Mouse (Mus musculus) lung, embryonic 15.5 days (tissue): ENCODE measurements at regions not wholly inside any gene's neighbourhood (a gene's known extent, or its start where the extent isn't known, plus 50 kb on each side); places are given as distances from the start of the nearest gene placed in this dataset.

Experiments used
- ATAC-seq: fragments of 200-750 bp; cut with Nextera tagmentation; 2 replicates; pipeline ENCODE4 v1.8.0; 2017; ENCODE audit warnings: moderate number of reproducible peaks, borderline replicate concordance; ENCODE audit not compliant: low FRiP score, low TSS enrichment; ENCODE audit errors: extremely low read depth
- H3K27ac ChIP-seq: fragments of 300-500 bp; sonication (generic); 2 replicates; pipeline ENCODE4 v1.5.1; 2015; ENCODE audit warnings: moderate library complexity, mild to moderate bottlenecking, inconsistent platforms
- H3K27me3 ChIP-seq: fragments of 300-500 bp; sonication (generic); 2 replicates; pipeline ENCODE4 v1.6.1; 2015; ENCODE audit warnings: inconsistent platforms
- H3K36me3 ChIP-seq: fragments of 300-500 bp; sonication (generic); 2 replicates; pipeline ENCODE4 v1.6.1; 2015; ENCODE audit warnings: inconsistent platforms
- H3K4me1 ChIP-seq: fragments of 300-500 bp; sonication (generic); 2 replicates; pipeline ENCODE4 v1.6.1; 2015; ENCODE audit warnings: inconsistent platforms
- H3K4me2 ChIP-seq: fragments of 300-500 bp; sonication (generic); 2 replicates; pipeline ENCODE4 v1.6.1; 2015; ENCODE audit warnings: inconsistent platforms, mild to moderate bottlenecking, moderate library complexity
- H3K4me3 ChIP-seq: fragments of 300-500 bp; sonication (generic); 2 replicates; pipeline ENCODE4 v1.5.1; 2015; ENCODE audit warnings: mild to moderate bottlenecking, inconsistent platforms
- H3K9ac ChIP-seq: fragments of 300-500 bp; sonication (generic); 2 replicates; pipeline ENCODE4 v1.6.1; 2015; ENCODE audit warnings: inconsistent platforms
- H3K9me3 ChIP-seq: fragments of 300-500 bp; sonication (generic); 2 replicates; pipeline ENCODE4 v1.6.1; 2016; ENCODE audit warnings: inconsistent platforms
- WGBS: fragments of 180-500 bp; shearing (Covaris S2); methylation state at CpG from one replicate; pipeline ENCODE4 v1.1.7; 2015; 5-methylcytosine and 5-hydroxymethylcytosine counted together

DNA sequence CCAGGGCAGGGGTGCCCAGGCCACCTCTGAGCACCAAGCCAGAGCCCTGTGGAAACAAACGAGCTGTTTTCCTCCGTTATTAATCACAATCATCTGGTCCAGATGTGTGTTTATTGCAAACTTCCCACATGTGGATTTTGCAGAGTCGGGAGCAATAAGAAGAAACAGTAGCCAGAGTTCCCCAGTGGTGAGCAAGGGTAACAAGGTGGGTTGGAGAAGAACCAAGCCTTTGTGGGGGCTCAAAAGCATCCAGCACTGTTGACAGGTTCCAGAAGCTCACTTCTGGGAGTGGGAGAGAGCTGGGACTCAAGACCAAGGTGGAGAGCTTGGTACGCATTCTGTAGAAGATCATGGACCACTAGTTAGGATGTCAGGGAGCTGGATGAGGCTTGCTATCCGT is 63.6 kb downstream of the Hif1an start:
- no peak overlapping the region for H3K27ac ChIP-seq
- 57% methylated on average over 5 of the region's 5 CpGs for WGBS

DNA sequence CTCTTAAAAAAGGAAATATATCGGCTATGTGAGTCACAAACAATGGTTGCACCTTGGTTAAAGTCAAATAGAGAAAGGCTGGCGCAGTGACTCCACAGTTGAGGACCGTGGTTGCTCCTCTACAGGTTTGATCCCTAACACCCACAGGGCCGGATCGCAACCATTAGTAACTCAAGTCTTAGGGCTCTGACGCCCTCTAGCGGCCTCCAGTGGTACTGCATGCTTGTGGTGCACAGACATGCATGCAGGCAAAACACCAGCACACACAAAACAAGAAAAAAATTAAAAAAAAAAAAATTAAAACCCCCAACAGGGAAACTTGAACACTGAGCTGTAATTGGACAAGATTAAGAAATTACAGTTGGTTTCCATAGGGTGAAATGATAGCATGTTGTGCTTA is 67.1 kb downstream of the Hif1an start:
- no peaks in the 10 kb centered on the region for H3K36me3 ChIP-seq
- no peak overlapping the region for H3K4me2 ChIP-seq
- no peak overlapping the region for H3K4me3 ChIP-seq
- peaks cover 8% of the 10 kb centered on the region for H3K27me3 ChIP-seq
- no peaks in the 10 kb centered on the region for H3K4me1 ChIP-seq
- no peak overlapping the region for H3K27ac ChIP-seq
- H3K9me3 ChIP-seq = no peaks in the 10 kb centered on the region
- ATAC-seq = no peak
- WGBS = 65% methylated on average over 7 of the region's 7 CpGs
- no peak overlapping the region for H3K9ac ChIP-seq

More for the DNA sequence above, 63.6 kb downstream of the Hif1an start:
- no peak overlapping the region for H3K4me2 ChIP-seq
- ATAC-seq = no peak
- no peak overlapping the region for H3K4me3 ChIP-seq
- no peaks in the 10 kb centered on the region for H3K4me1 ChIP-seq
- H3K36me3 ChIP-seq = no peaks in the 10 kb centered on the region
- H3K27me3 ChIP-seq = no peaks in the 10 kb centered on the region
- H3K9ac ChIP-seq = no peak overlapping the region
- H3K9me3 ChIP-seq = no peaks in the 10 kb centered on the region

DNA sequence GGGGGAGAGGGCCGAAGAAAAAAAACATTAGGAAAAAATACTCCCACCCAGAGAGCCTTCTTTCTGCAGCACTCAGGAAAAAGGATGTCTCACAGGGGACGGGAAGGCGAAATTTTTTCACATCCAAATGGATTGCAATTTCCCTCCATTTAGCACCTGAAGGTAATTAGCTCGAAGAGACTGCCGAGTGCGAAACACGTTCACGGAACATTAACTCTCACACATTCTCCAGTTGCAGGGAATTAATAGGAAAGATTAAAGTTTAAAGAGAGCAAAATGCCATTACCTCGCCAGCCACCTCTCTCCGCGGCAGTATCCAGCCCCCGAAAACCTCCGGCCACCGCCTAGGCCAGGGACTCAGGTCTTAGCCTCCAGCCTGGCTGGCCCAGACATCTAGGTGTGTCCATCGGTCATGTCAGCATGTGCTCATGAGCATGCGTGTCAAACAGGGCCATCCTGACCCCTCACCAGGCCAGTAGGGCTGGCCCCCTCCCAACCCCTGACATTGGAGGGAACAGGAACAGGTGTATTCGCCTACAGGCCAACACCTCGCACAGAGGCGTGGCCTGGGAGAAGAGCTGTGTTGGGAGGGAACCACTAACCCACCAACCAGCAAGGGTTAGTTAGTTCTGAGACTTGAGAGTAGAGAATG is 68.8 kb downstream of the Hif1an start:
- H3K4me3 ChIP-seq = no peak overlapping the region
- no peak overlapping the region for H3K9ac ChIP-seq
- H3K9me3 ChIP-seq = no peaks in the 10 kb centered on the region
- no peak overlapping the region for H3K27ac ChIP-seq
- H3K36me3 ChIP-seq = no peaks in the 10 kb centered on the region
- 79% methylated on average over 19 of the region's 19 CpGs for WGBS
- no peaks in the 10 kb centered on the region for H3K4me1 ChIP-seq
- no peak for ATAC-seq
- H3K4me2 ChIP-seq = no peak overlapping the region
- H3K27me3 ChIP-seq = peaks cover 8% of the 10 kb centered on the region

DNA sequence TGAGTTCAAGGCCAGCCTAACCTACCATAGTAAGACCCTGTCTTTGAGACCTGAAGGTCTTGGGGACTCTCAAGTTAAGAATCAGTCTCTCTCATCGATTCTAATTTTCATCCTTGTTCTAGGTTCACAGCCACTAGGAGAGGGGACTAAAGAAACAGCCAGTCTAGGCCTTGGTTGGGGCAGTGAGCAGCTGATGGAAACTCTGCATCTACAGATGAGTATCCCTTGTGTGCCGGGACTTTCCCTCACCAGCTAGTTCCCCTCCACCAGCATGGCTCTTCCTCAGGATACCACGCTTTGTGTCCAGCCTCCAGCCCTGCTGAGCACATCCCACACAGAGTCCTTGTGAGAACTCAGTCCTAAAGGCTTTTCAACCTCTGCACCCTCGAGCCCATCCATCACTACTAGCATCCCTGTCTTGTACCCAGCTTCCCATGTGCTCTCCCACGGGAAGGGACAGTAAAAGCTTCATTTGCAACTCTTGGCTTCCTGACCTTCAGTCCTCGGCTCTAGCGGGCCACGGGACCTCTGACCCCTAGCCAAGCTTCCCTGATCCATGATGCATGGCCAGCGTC is 74.6 kb downstream of the Hif1an start:
- ATAC-seq = no peak
- 51% methylated on average over 9 of the region's 9 CpGs for WGBS
- Histone ChIP-seq H3K4me1 (peaks cover 4% of the 10 kb centered on the region; the same call in 1 of the 2 replicates), H3K4me3 (no peak overlapping the region), H3K9ac (no peak overlapping the region), H3K27ac (no peak overlapping the region), H3K9me3 (no peaks in the 10 kb centered on the region), H3K36me3 (no peaks in the 10 kb centered on the region), H3K27me3 (peaks cover 48% of the 10 kb centered on the region), H3K4me2 (no peak overlapping the region)

DNA sequence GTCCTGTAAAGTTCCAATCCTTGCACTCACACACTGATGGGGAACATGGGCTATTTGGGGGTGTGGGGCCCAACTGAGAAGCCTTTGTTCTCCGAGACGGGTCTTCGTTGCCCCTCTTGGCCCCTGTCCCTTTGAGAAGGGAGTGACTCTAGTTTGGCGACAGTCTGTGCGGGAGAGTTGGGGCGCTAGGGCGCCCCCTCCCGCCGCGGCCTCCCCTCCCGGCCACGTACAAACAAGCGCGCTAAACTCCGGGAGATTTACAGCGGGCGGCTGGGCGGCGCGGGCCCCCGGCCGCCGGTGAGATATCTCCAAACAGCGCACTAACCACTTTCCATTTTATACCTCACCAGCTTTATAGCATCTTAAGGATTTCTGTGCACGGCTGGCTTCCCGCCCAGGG is 77.4 kb downstream of the Hif1an start:
- no peaks in the 10 kb centered on the region for H3K9me3 ChIP-seq
- peaks cover 57% of the 10 kb centered on the region for H3K27me3 ChIP-seq
- H3K4me2 ChIP-seq = peak overlapping the region; percentile 51
- H3K36me3 ChIP-seq = no peaks in the 10 kb centered on the region
- H3K9ac ChIP-seq = no peak overlapping the region
- peaks cover 4% of the 10 kb centered on the region; the same call in 1 of the 2 replicates for H3K4me1 ChIP-seq
- H3K4me3 ChIP-seq = peak overlapping the region; percentile 19
- ATAC-seq = no peak
- H3K27ac ChIP-seq = no peak overlapping the region
- under 1% methylated on average over 26 of the region's 26 CpGs for WGBS

DNA sequence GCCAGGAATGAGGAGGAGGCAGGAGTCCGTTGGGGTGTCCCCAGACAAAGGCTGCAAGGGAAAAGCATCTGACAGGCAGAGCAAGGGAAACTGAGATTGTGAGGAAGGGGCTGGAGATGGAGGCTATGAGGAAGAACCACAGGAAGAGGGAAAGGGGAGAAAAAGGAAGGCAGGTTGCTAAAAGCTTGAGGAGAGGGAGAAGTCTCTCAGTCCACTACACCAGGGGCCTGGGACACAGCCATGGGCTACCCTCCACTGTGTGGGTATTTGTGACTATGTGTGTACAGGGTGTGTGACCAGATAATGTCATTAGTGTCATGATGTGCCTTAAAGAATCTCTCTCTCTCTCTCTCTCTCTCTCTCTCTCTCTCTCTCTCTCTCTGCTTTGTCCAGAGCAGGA is 77.9 kb downstream of the Hif1an start:
- Histone ChIP-seq H3K27ac (no peak overlapping the region), H3K9me3 (no peaks in the 10 kb centered on the region), H3K4me1 (peaks cover 4% of the 10 kb centered on the region; the same call in 1 of the 2 replicates), H3K36me3 (no peaks in the 10 kb centered on the region), H3K9ac (no peak overlapping the region), H3K27me3 (peaks cover 57% of the 10 kb centered on the region), H3K4me2 (peak overlapping the region; percentile 51; the same call in 1 of the 2 replicates), H3K4me3 (no peak overlapping the region)
- no peak for ATAC-seq
- WGBS = 0% methylated on average over 1 of the region's 1 CpGs

DNA sequence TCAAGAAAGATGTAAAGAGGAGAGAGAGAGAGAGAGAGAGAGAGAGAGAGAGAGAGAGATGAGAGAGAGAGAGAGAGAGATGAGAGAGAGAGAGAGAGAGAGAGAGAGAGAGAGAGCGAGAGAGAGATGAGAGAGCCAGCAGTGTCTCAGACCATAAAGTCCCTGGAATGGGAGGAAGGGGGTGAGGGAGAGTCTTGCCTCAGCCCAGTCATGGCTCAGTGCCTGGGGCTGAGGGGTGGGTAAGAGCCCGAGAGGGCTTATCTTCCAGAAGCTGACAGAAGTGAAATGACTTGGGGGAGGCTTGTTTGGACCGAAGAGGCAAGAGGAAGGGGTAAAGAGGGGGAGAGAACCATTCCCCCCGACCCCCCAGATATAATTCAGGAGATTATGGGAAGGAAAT is 79.6 kb downstream of the Hif1an start:
- H3K4me2 ChIP-seq = no peak overlapping the region
- peaks cover 70% of the 10 kb centered on the region for H3K27me3 ChIP-seq
- H3K36me3 ChIP-seq = no peaks in the 10 kb centered on the region
- H3K9ac ChIP-seq = no peak overlapping the region
- WGBS = 27% methylated on average over 3 of the region's 4 CpGs
- no peak overlapping the region for H3K27ac ChIP-seq
- H3K4me3 ChIP-seq = no peak overlapping the region
- no peak for ATAC-seq
- H3K4me1 ChIP-seq = peaks cover 4% of the 10 kb centered on the region; the same call in 1 of the 2 replicates
- H3K9me3 ChIP-seq = no peaks in the 10 kb centered on the region

DNA sequence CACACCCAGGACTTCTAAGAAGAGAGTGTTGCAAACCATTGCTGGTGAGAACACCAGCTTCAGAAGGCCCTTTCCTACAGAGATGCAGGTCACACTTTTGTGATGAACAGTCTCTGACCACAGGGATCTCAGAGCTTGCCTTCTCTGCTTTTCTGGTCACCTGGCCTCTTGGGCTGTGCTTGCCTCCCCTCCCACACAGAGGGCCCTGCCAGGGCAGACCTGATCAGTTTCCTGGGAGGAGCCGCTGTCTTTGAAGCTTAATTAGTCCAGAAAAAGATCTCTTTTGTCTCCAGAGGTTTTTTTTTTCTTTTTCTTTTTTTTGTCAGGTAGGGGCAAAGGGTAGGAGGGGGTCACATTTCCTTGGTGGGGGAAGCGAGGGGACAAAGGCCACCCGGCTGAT is 81.7 kb downstream of the Hif1an start:
- peaks cover 4% of the 10 kb centered on the region; the same call in 1 of the 2 replicates for H3K4me1 ChIP-seq
- no peaks in the 10 kb centered on the region for H3K36me3 ChIP-seq
- H3K27me3 ChIP-seq = peaks cover 75% of the 10 kb centered on the region
- no peak overlapping the region for H3K27ac ChIP-seq
- no peak overlapping the region for H3K4me2 ChIP-seq
- no peak for ATAC-seq
- H3K4me3 ChIP-seq = no peak overlapping the region
- H3K9ac ChIP-seq = no peak overlapping the region
- H3K9me3 ChIP-seq = no peaks in the 10 kb centered on the region
- WGBS = 42% methylated on average over 3 of the region's 3 CpGs

DNA sequence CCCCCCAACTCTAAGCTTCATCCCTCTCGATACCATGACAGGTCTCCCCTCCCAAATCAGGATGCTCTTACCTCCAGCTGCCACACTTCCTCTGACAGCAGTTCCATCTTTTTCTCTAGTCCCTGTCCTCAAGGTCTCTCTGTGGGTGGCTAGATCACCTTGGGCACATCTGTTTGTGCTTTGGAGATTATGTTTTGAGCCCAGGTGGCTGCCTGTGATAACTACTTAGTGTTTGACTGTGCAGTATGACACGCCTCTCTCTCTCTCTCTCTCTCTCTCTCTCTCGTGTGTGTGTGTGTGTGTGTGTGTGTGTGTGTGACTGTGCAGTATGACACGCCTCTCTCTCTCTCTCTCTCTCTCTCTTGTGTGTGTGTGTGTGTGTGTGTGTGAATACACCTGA is 82.3 kb downstream of the Hif1an start:
- H3K4me3 ChIP-seq = no peak overlapping the region
- H3K27ac ChIP-seq = no peak overlapping the region
- H3K4me1 ChIP-seq = peaks cover under 1% of the 10 kb centered on the region; the same call in 1 of the 2 replicates
- H3K27me3 ChIP-seq = peaks cover 75% of the 10 kb centered on the region
- no peak for ATAC-seq
- no peak overlapping the region for H3K4me2 ChIP-seq
- WGBS = 33% methylated on average over 4 of the region's 4 CpGs
- H3K9ac ChIP-seq = no peak overlapping the region
- H3K9me3 ChIP-seq = no peaks in the 10 kb centered on the region
- H3K36me3 ChIP-seq = no peaks in the 10 kb centered on the region

DNA sequence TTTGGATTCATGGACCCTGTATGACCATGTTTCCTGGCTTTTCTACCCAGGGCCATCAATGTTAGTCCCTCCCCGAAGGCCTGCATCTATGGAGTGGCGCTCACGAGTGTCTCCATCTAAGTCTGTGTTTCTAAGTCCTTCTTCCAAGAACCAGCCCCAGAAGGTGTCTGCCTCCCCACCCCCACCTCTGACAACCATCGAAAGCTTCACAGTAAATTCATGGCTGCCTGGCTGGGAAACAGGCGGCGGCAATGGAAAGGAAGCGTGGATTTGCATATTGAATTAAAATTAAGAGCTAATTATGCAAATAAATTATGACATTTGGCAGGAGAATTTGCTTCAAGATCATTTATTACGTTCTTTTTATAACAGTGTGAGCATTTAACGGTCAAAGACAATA is 83.9 kb downstream of the Hif1an start:
- H3K27me3 ChIP-seq = peaks cover 74% of the 10 kb centered on the region
- H3K4me2 ChIP-seq = no peak overlapping the region
- no peak overlapping the region for H3K4me3 ChIP-seq
- no peaks in the 10 kb centered on the region for H3K9me3 ChIP-seq
- no peaks in the 10 kb centered on the region for H3K4me1 ChIP-seq
- no peak overlapping the region for H3K27ac ChIP-seq
- no peaks in the 10 kb centered on the region for H3K36me3 ChIP-seq
- no peak overlapping the region for H3K9ac ChIP-seq
- no peak for ATAC-seq
- 73% methylated on average over 9 of the region's 9 CpGs for WGBS

DNA sequence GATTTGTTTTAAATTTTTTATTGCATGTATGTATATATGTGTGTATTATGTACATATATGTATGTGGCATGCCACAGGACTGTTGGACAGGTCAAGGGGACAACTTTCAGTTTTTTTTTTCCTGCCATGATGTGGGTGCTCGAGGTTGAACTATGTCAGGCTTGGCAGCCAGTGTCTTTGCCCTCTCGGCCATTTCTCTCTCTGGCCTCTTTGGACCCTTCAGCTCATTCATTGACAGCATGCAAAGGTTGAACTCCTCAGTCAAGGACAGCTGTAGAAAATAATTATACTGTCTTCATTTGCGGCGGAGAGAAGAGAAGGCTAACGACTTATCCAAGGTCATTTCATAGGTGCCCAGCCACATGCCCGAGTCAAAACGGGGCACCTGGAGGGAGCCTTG is 86.6 kb downstream of the Hif1an start:
- ATAC-seq = no peak
- no peaks in the 10 kb centered on the region for H3K4me1 ChIP-seq
- H3K4me2 ChIP-seq = no peak overlapping the region
- no peaks in the 10 kb centered on the region for H3K36me3 ChIP-seq
- H3K27me3 ChIP-seq = peaks cover 69% of the 10 kb centered on the region
- H3K4me3 ChIP-seq = no peak overlapping the region
- H3K9ac ChIP-seq = no peak overlapping the region
- no peaks in the 10 kb centered on the region for H3K9me3 ChIP-seq
- WGBS = 63% methylated on average over 7 of the region's 7 CpGs
- H3K27ac ChIP-seq = no peak overlapping the region

DNA sequence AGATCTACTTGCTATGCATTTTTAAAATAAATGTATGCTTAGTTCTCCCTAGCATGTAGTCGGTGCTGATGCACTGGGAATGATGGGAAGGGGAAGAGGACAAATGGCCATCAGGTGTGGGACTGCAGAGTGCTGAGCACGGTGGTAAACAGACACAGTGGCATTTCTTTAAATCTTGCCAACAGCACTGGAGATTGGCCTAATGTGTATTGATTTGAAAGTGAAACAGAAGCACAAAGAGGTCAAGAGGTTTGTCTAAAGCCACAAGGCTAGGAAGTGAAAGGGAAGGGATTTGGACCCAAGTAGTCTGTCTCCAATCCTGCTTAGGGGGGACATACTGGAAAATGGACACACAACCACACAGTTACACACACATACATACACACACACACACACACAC is 88.2 kb downstream of the Hif1an start:
- ATAC-seq = no peak
- Histone ChIP-seq H3K27me3 (peaks cover 78% of the 10 kb centered on the region), H3K27ac (no peak overlapping the region)

More for the DNA sequence above, 88.2 kb downstream of the Hif1an start:
- WGBS = 30% methylated on average over 2 of the region's 2 CpGs
- H3K36me3 ChIP-seq = no peaks in the 10 kb centered on the region
- no peak overlapping the region for H3K9ac ChIP-seq
- H3K9me3 ChIP-seq = no peaks in the 10 kb centered on the region
- H3K4me1 ChIP-seq = no peaks in the 10 kb centered on the region
- no peak overlapping the region for H3K4me3 ChIP-seq
- H3K4me2 ChIP-seq = no peak overlapping the region
